Mouse (Mus musculus) kidney, postnatal 14 days (tissue): ENCODE results near the gene Btbd9.
A peak's percentile ranks its signal among the peaks of the same experiment; 100 is the strongest.

Experiments
- DNase-seq: peaks from one replicate; pipeline ENCODE4 v3.0.0; 2022; ENCODE audit warnings: mixed read lengths

Btbd9 gene

DNA sequence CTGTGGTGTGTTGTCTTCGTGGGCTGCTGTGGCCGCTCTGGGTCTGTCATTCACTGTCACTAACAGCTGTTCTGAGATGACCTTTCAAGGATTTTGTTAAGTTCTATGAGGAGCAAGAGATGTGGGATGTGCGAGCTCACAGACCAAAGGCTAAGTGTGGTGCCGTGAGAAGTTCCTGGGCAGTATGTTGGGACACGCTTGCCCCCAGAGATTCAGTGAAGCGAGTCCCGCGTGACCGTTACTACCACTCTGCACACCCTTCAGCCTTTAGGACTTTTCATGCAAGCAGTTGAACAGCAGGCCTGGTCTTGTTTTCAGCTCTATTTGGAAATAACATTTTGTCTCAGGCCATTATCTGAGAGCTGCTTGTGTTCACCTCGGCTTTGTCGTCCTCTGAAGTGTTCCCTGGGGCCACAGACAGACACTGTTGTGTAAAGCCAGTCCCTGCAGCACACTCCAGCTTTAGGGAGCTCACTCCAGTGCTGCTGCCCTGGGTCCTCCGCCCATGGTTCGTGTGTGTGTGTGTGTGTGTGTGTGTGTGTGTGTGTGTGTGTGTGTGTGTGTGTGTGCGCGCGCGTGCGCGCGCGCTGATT lies 380.6 kb downstream of the Btbd9 start:
- DNase-seq: no peak

DNA sequence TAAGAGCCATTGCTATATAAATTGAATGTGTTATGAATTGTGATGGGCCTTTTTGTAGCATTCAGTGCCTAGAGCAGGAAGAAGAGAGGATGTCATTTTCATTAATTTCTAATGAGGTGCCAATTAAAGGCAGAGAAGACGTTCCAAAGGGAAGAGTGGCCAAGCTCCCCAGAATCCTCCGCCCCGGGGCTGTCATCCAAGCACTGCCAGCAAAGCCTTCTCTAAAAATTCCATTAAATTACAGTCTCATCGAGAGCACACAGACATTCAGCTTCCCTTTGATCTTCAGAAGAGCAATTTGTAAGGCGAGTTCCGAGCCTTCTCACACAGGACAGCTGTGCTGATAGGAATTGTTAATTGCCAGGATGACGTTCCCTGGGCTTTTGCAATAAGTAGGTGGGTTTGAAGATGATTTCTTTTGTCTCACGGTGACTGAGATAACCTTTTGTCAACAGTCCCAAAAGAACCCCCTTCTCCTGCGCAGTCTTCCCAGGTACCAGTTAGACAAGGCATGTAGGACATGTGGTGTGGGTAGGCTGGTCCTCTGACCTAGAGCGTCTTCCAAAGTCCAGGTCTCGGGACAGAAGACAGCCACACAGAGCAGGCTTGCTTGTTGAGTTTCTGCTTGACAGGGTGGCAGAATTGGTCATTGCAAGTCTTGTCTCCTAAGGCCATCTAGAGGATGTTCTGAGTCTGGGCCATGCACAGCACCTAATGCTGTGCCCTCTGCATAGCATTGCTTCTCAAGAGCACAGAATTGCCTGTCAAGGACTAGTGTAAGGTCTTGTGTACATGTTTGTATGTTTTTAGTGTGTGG lies 381.5 kb downstream of the Btbd9 start:
- DNase-seq: no peak

DNA sequence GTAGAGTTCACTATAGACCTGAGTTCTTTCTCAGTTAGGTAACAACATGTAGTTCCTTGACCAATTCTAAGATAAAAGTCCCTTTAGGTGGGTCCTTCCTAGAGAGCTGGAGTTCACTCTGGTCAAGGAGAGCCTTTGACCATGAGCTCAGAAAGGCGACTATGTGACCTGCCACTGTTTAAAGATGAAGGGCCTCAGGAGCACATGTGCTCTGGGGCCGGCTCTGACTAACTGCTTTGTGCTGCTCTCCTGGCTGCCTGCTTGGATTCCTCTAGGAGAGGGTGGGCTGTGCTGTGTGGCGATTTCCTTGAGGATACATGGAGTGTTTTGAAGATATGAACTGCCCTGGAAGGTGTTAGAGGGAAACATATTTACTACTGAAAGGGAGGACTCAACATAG lies 382.2 kb downstream of the Btbd9 start:
- no peak for DNase-seq

GRCm38 (mm10) chr17:30193615-30194014 lies 382.7 kb downstream of the Btbd9 start:
- no peak for DNase-seq

- DNase-seq: no peak
These were observed 383.8 kb downstream of the Btbd9 start for GRCm38 (mm10) chr17:30192416-30193005.

- DNase-seq: no peak
These were observed 385.1 kb downstream of the Btbd9 start for GRCm38 (mm10) chr17:30191097-30191640.

DNA sequence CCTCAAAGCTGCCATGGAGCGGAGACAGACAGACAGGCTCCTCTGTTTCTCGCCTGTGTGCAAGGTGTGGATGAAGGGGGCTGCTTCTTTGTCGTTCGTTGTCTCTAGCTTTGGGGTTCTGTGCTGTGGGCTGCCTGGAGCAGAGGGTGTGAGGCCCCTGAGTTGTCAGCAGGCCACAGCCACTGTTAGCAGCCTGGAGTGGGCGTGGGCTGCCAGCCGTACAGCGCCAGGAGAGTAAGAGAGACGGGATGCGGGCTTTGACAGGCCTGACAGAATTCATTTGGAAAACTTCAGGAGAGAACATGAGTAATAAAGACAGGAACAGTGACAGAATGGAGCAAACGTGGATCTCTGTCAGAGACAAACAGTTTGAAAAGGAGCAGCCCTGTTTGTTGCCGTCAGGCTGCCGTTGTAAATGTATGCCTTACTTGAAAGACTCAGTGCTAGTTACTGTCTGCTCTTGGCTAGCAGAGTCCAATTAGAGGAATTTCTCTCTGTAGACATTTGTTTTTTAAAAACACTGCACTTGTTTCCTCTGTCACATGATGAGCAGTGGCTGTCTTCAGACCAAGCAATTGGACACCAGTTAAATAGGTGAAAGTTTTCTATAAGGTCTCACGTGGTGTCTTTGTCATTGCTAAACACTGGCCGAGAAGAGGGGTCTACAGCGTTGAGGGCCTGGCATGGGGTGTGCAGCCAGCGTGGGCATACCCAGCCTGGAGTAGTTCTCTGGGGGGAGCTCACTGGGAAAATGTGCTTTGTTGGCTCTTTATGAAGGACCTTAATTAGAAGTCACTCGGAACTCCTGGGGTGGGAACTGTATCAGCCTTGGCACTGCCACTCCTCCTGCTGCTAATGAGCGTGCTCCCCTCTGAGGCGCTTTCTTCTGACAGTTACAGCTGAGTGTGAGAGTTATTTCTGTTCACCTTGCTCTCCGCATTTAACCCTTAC lies 388.0 kb downstream of the Btbd9 start:
- DNase-seq: no peak

DNA sequence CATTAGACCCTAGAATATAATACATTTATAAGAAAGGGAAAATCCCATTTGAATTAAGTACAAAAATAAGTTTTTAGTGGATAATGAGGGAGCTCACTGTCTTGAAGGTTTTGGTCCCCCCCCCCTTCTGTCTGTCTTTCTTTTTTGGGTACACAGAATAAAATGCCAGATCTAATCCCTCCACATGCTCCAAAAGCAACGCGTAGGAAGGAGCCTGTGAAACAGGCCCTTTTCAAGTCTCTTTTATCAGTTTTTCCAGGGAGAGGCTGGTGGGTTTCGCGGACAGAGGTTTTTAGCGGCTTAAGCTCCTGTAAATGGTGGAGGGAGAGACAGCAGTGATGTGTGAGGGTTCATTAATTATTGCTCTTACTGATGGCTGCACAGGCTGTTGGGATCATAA lies 388.7 kb downstream of the Btbd9 start:
- DNase-seq: no peak

DNA sequence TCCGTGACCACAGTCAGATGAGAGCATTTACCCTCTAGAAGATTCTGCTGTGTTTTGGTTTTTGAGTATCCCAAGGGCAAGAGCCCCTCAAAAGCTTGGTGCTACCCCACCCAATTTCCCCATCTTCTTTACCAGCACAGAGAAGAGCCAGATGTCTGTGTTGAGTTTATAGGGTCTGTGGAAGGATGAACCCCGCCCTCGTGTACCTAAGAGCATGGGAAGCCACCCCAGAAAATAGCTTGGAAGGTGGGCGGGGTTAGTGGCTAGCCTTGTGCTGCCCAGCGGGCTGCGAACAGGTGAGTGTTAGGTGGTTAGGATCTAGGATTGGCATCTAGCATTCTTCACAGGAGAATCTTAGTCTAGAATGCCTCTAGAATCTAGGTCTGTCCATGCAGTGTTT lies 389.1 kb downstream of the Btbd9 start:
- no peak for DNase-seq

GRCm38 (mm10) chr17:30183561-30183960 lies 392.7 kb downstream of the Btbd9 start:
- DNase-seq: no peak

DNA sequence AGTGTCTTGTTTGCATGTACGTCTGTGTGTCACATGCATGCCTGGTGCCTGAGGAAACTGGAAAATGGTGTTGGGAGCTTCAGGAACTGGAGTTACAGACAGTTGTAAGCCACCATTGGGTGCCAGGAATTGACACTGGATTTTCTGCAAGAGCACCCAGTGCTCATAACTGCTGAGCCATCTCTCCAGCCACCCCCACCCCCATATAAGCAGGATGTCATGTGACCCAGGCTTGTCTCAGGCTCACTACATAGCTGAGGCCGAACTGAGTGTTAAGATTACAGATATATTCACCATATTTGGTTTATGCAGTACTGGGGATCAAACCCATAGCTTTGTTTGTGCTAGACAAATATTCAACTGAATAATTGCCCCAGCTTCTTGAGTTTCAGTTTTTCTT lies 394.2 kb downstream of the Btbd9 start:
- no peak for DNase-seq

- no peak for DNase-seq
These were observed 394.7 kb downstream of the Btbd9 start for GRCm38 (mm10) chr17:30181554-30181953.

DNA sequence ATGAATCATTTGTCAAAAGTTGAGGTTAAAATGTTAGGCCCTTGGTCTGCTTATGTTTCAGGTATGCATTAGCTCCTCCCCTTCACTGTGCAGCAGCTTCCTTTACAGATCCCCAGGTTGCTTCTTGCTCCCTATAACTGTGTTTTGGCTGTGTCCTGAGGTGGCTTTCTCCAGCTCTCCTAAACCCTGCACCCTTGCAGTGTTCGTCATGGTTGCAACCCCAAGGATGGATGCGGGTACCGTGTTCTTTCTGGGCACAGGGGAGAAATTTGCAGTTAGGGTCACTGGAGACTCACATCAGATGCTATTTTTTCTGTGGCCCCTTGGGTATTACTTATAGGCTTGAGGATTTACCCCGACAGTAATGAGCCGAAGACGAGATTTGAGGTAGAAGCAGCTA lies 396.1 kb downstream of the Btbd9 start:
- DNase-seq: no peak

DNA sequence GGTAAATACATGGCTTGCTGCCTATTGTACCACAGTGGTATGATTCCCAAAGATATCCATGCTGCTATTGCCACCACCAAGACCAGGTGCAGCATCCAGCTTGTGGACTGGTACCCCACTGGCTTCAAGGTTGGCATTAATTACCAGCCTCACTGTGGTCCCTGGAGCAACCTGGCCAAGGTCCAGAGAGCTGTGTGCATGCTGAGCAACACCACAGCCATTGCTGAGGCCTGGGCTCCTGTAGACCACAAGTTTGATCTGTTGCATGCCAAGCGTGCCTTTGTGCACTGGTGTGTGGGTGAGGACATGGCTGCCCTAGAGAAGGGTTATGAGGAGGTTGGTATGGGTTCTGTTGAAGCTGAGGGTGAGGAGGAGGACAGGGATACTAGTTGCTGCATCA lies 397.9 kb downstream of the Btbd9 start:
- peak; percentile 79 for DNase-seq

DNA sequence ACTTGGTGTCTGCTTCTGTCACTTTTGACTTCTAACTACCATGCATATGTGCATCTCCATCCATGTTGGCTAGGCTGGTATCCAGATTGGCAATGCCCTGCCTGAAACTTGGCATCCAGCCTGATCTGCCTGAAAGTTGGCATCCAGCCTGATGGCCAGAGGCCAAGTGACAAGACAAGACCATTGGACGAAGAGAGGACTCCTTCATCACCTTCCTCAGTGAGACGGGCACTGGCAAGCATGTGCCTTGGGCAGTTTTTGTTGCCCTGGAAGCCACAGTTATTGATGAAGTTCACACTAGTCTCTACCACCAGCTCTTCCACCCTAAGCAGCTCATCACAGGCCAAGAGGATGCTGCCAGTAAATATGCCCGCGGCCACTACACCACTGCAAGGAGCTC lies 398.9 kb downstream of the Btbd9 start:
- DNase-seq: peak; percentile 81
